8 mouse cellular contexts compared by ENCODE assay signal in the genomic region with DNA sequence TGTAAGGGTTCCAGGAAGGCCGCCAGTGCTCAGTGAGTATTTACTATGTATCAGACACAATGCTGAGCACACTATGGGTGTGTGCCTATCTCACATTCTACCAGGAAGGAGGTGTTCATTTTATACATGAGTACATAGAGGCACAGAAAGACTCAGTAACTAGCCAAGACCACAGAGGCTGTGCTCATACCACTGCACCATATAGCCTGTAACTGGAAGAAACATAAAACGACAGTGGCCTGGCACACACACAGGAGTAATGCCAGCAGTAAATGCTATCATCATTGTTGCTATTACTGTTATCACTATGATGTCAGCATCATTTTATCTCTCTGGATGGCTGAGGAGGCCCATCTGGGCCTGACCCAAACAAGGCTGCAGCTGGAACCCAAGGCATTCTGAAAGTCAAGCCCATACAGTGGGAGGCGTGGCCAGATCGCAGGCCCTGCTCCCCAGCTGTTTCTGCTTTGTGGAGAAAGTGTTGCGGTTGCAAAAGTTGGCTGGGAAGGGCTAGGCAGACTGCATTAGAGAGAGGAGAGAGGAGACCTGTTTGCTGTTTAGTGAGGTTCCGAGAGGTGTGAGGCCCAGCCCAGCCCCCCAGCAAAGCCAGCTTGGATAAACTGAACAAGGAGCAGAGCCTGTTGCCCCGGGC.
A peak's percentile ranks its signal among the peaks of the same experiment; 100 is the strongest.
DNase-seq lines count a peak whose midpoint lies in the region; ATAC-seq and TF ChIP-seq lines count a peak whose summit lies in the region.

No protein-coding gene starts in this region.

- dilution Hi-C loops in CH12.LX (cut with MboI; ENCODE audit: extremely low pct_ligation_motif_present, extremely low pct_unique_long_range_greater_than_20kb, low sequenced_read_pairs) = no loop called here

- H3K79me2 ChIP-seq in CH12.LX (replicated peaks; ENCODE audit: control insufficient read depth, extremely low read depth, insufficient read depth, poor library complexity, severe bottlenecking) = no peaks in the 10 kb centered on the region

- 0 out of 2 replicates have a peak overlapping the region, but pooled peaks have one; percentile 4 for H3K27ac ChIP-seq in hindbrain, embryonic 10.5 days
- no peak overlapping the region for H3K27ac ChIP-seq in hindbrain, embryonic 12.5 days
- H3K27ac ChIP-seq in CH12.LX (ENCODE audit: insufficient read depth, low read depth) = peak overlapping the region; percentile 66

- in situ Hi-C loops in CH12.LX (cut with MboI; ENCODE audit: low pct_ligation_motif_present, low pct_unique_long_range_greater_than_20kb, low sequenced_read_pairs) = no loop called here

- H3K9ac ChIP-seq in hindbrain, embryonic 12.5 days = no peak overlapping the region
- H3K9ac ChIP-seq in CH12.LX (ENCODE audit: insufficient read depth, low read depth) = no peak overlapping the region

- no peak; the same call in 1 of the 2 replicates for ATAC-seq in hindbrain, embryonic 12.5 days (ENCODE audit: low FRiP score)
- ATAC-seq in megakaryocyte-erythroid progenitor cell, adult 5-6 weeks (replicated peaks; ENCODE audit: low FRiP score, low TSS enrichment, poor library complexity, severe bottlenecking) = peak; percentile 80

- H3K4me2 ChIP-seq in hindbrain, embryonic 12.5 days (replicated peaks) = no peak overlapping the region
- peak overlapping the region; percentile 33 for H3K4me2 ChIP-seq in CH12.LX (ENCODE audit: insufficient read depth, low read depth, poor library complexity, severe bottlenecking)

- H3K9me3 ChIP-seq in hindbrain, embryonic 10.5 days = no peaks in the 10 kb centered on the region
- H3K9me3 ChIP-seq in hindbrain, embryonic 12.5 days (replicated peaks) = no peaks in the 10 kb centered on the region
- no peaks in the 10 kb centered on the region for H3K9me3 ChIP-seq in CH12.LX (replicated peaks; ENCODE audit: low read length)

- peak; percentile 35; the same call in 1 of the 2 replicates for TF ChIP-seq EP300 in CH12.LX (IDR thresholded peaks at IDR 0.05; ENCODE audit: low read length)

- peaks cover 28% of the 10 kb centered on the region for H3K4me1 ChIP-seq in hindbrain, embryonic 10.5 days (replicated peaks)
- peaks cover 18% of the 10 kb centered on the region for H3K4me1 ChIP-seq in hindbrain, embryonic 12.5 days
- peaks cover 40 to 71% of the 10 kb centered on the region in 2 experiments for H3K4me1 ChIP-seq in CH12.LX (ENCODE audit: control insufficient read depth in 1 of 2, insufficient read depth in 2 of 2)

- no peaks in the 10 kb centered on the region for H3K36me3 ChIP-seq in hindbrain, embryonic 10.5 days
- H3K36me3 ChIP-seq in hindbrain, embryonic 12.5 days = no peaks in the 10 kb centered on the region; the same call in 1 of the 2 replicates
- H3K36me3 ChIP-seq in CH12.LX (replicated peaks in 1 of 2; ENCODE audit: control insufficient read depth in 1 of 2, insufficient read depth in 1 of 2, low read length in 1 of 2) = peaks cover 0 to 5% of the 10 kb centered on the region in 2 experiments

- DNase-seq in hindbrain, embryonic 10.5 days (ENCODE audit: low spot score) = no peak
- peak; percentile 69 for DNase-seq in CH12.LX (ENCODE audit: extremely low read depth)
- peak; percentile 61 for DNase-seq in forelimb bud, embryonic 11.5 days (ENCODE audit: low read depth, low spot score)
- DNase-seq in urinary bladder, adult 2 months (ENCODE audit: low spot score) = no peak
- DNase-seq in layer of hippocampus, adult 9-11 months = no peak
- DNase-seq in frontal cortex, postnatal 36 days (ENCODE audit: low spot score in 2 of 2) = no peak

- TF ChIP-seq POLR2A in CH12.LX (IDR thresholded peaks at IDR 0.05; ENCODE audit: low read depth, low read length) = no peak

- TF ChIP-seq RAD21 in CH12.LX (IDR thresholded peaks at IDR 0.05; ENCODE audit: low read depth, low read length) = no peak

- H3K27me3 ChIP-seq in hindbrain, embryonic 10.5 days (ENCODE audit: insufficient read depth, poor library complexity, severe bottlenecking) = no peaks in the 10 kb centered on the region
- no peaks in the 10 kb centered on the region for H3K27me3 ChIP-seq in hindbrain, embryonic 12.5 days
- H3K27me3 ChIP-seq in CH12.LX (replicated peaks) = no peaks in the 10 kb centered on the region

- H3K4me3 ChIP-seq in hindbrain, embryonic 10.5 days = no peak overlapping the region
- no peak overlapping the region for H3K4me3 ChIP-seq in hindbrain, embryonic 12.5 days
- peak overlapping the region in 1 of 3 experiments; percentile 15 for H3K4me3 ChIP-seq in CH12.LX (replicated peaks in 1 of 3; ENCODE audit: low read depth in 2 of 3, low read length in 2 of 3, poor library complexity in 1 of 3)

- no peak for TF ChIP-seq CTCF in CH12.LX (conservative IDR thresholded peaks at IDR 0.05 in 1 of 2, IDR thresholded peaks at IDR 0.05 in 1 of 2; ENCODE audit: low read depth in 2 of 2, low read length in 2 of 2)

- 62% methylated on average over 7 of the region's 7 CpGs for WGBS in hindbrain, embryonic 10.5 days
- 57% methylated on average over 7 of the region's 7 CpGs for whole genome bisulfite sequencing in hindbrain, embryonic 12.5 days

TF ChIP-seq in CH12.LX, 34 proteins besides CTCF, POLR2A, EP300 and RAD21:
- 0 out of 2 replicates have a peak, but pooled peaks have one; percentile 41 for TF ChIP-seq MAX (IDR thresholded peaks at IDR 0.05; ENCODE audit: low read length)
- TF ChIP-seq SMC3 (IDR thresholded peaks at IDR 0.05; ENCODE audit: low read depth, low read length) = peak; percentile 19; the same call in 1 of the 2 replicates
- no peak for TF ChIP-seq E2F4 (IDR thresholded peaks at IDR 0.05; ENCODE audit: insufficient replicate concordance, low read depth, low read length)
- no peak for TF ChIP-seq RCOR1 (conservative IDR thresholded peaks at IDR 0.05; ENCODE audit: low read depth, low read length)
- 0 out of 2 replicates have a peak, but pooled peaks have one; percentile 44 for TF ChIP-seq CHD1 (IDR thresholded peaks at IDR 0.05; ENCODE audit: low read depth, low read length)
- TF ChIP-seq ZC3H11A (IDR thresholded peaks at IDR 0.05; ENCODE audit: low read depth, low read length) = no peak
- no peak for TF ChIP-seq ZNF384 (IDR thresholded peaks at IDR 0.05; ENCODE audit: low read depth, low read length)
- no peak for TF ChIP-seq ELF1 (IDR thresholded peaks at IDR 0.05; ENCODE audit: low read depth, low read length)
- TF ChIP-seq USF2 (conservative IDR thresholded peaks at IDR 0.05; ENCODE audit: low read depth, low read length) = no peak
- TF ChIP-seq MAZ (IDR thresholded peaks at IDR 0.05; ENCODE audit: low read depth, low read length) = 0 out of 2 replicates have a peak, but pooled peaks have one; percentile 22
- TF ChIP-seq CHD2 (IDR thresholded peaks at IDR 0.05; ENCODE audit: low read length) = 0 out of 2 replicates have a peak, but pooled peaks have one; percentile 28
- TF ChIP-seq USF1 (IDR thresholded peaks at IDR 0.05; ENCODE audit: low read depth, low read length) = no peak
- peak; percentile 82 for TF ChIP-seq ETS1 (conservative IDR thresholded peaks at IDR 0.05; ENCODE audit: low read depth, low read length)
- no peak for TF ChIP-seq ZKSCAN1 (IDR thresholded peaks at IDR 0.05; ENCODE audit: borderline replicate concordance, low read depth, low read length)
- no peak for TF ChIP-seq MXI1 (IDR thresholded peaks at IDR 0.05; ENCODE audit: low read depth, low read length)
- TF ChIP-seq PAX5 (IDR thresholded peaks at IDR 0.05; ENCODE audit: low read length) = no peak
- no peak for TF ChIP-seq HCFC1 (IDR thresholded peaks at IDR 0.05; ENCODE audit: low read depth, low read length)
- TF ChIP-seq JUND (conservative IDR thresholded peaks at IDR 0.05; ENCODE audit: low read depth, low read length) = 0 out of 2 replicates have a peak, but pooled peaks have one; percentile 6
- TF ChIP-seq GABPA (IDR thresholded peaks at IDR 0.05; ENCODE audit: insufficient replicate concordance, low read depth, low read length) = no peak
- TF ChIP-seq BHLHE40 (IDR thresholded peaks at IDR 0.05; ENCODE audit: low read depth, low read length) = peak; percentile 45; the same call in 1 of the 2 replicates
- TF ChIP-seq NELFE (IDR thresholded peaks at IDR 0.05; ENCODE audit: low read depth, low read length) = no peak
- TF ChIP-seq TCF12 (IDR thresholded peaks at IDR 0.05; ENCODE audit: low read depth, low read length) = peak; percentile 81
- TF ChIP-seq UBTF (IDR thresholded peaks at IDR 0.05; ENCODE audit: low read depth, low read length) = 0 out of 2 replicates have a peak, but pooled peaks have one; percentile 22
- TF ChIP-seq NRF1 (IDR thresholded peaks at IDR 0.05; ENCODE audit: low read depth, low read length) = peak; percentile 31; the same call in 1 of the 2 replicates
- no peak for TF ChIP-seq KAT2A (IDR thresholded peaks at IDR 0.05; ENCODE audit: insufficient replicate concordance, low read length)
- 0 out of 2 replicates have a peak, but pooled peaks have one; percentile 15 for TF ChIP-seq MYC (IDR thresholded peaks at IDR 0.05; ENCODE audit: low read depth, low read length)
- TF ChIP-seq IRF4 (IDR thresholded peaks at IDR 0.05; ENCODE audit: low read depth, low read length) = peak; percentile 50
- TF ChIP-seq JUN (IDR thresholded peaks at IDR 0.05; ENCODE audit: insufficient read depth, low read depth, low read length) = no peak
- peak; percentile 64; the same call in 1 of the 2 replicates for TF ChIP-seq MEF2A (IDR thresholded peaks at IDR 0.05; ENCODE audit: borderline replicate concordance, low read depth, low read length)
- TF ChIP-seq TBP (conservative IDR thresholded peaks at IDR 0.05; ENCODE audit: low read depth, low read length) = no peak
- 0 out of 2 replicates have a peak, but pooled peaks have one; percentile 52 for TF ChIP-seq MAFK (IDR thresholded peaks at IDR 0.05; ENCODE audit: insufficient replicate concordance, low read length)
- TF ChIP-seq ZMIZ1 (IDR thresholded peaks at IDR 0.05; ENCODE audit: low read depth, low read length) = no peak
- TF ChIP-seq POLR2AphosphoS2 (IDR thresholded peaks at IDR 0.05; ENCODE audit: low read depth, low read length) = no peak
- TF ChIP-seq SIN3A (IDR thresholded peaks at IDR 0.05; ENCODE audit: low read length) = peak; percentile 73

Comparison
In these comparisons a context has a peak if more than half of its experiments do, and no peak if none do; other contexts are left out.
1. DNase-seq: peak in CH12.LX (single experiment) and forelimb bud, embryonic 11.5 days (single experiment); none in hindbrain, embryonic 10.5 days (single experiment), urinary bladder, adult 2 months (single experiment), layer of hippocampus, adult 9-11 months (single experiment) and frontal cortex, postnatal 36 days (0 of 2).